Mouse (Mus musculus): ENCODE data around the gene Emc9. TPM values are rescaled to one million over a fixed set of nuclear protein-coding genes. Genes with fewer than 3 reads are reported as not detected.

The Emc9 gene
- polyA plus RNA-seq, 1 experiment from 2014 or later = 22.6 TPM

- H3K9ac ChIP-seq (ENCODE audit: low read length) = no peak overlapping the region
Measured at GRCm38 (mm10) chr14:55557587-55557986, 27.5 kb downstream of the Emc9 start.

GRCm38 (mm10) chr14:55557003-55557402 lies 28.1 kb downstream of the Emc9 start:
- Histone ChIP-seq H3K4me1 (ENCODE audit: control insufficient read depth in 2 of 2, insufficient read depth in 2 of 2, low read length in 2 of 2) (peaks cover 7 to 10% of the 10 kb centered on the region in 2 experiments), H3K27ac (replicated peaks in 1 of 2; ENCODE audit: control insufficient read depth in 1 of 2, insufficient read depth in 1 of 2, low read depth in 2 of 2, low read length in 2 of 2) (no peak overlapping the region), H3K27me3 (ENCODE audit: control insufficient read depth, insufficient read depth, low read length) (no peaks in the 10 kb centered on the region), H3K9me3 (ENCODE audit: control insufficient read depth, low read length) (no peaks in the 10 kb centered on the region), H3K36me3 (ENCODE audit: control insufficient read depth, insufficient read depth, low read length) (no peaks in the 10 kb centered on the region), H3K9ac (ENCODE audit: low read length) (no peak overlapping the region), H3K4me3 (ENCODE audit: control insufficient read depth in 1 of 2, insufficient read depth in 1 of 2, low read depth in 1 of 2, low read length in 2 of 2) (no peak overlapping the region), H3K4me2 (ENCODE audit: low read length) (no peak overlapping the region)
- ATAC-seq (ENCODE audit: insufficient number of reproducible peaks, insufficient read depth, low FRiP score, low read depth) = no peak
- WGBS = 25% methylated on average over 5 of the region's 5 CpGs

More at GRCm38 (mm10) chr14:55557587-55557986, 27.5 kb downstream of the Emc9 start:
- H3K27ac ChIP-seq (replicated peaks in 1 of 2; ENCODE audit: control insufficient read depth in 1 of 2, insufficient read depth in 1 of 2, low read depth in 2 of 2, low read length in 2 of 2) = no peak overlapping the region
- no peak overlapping the region for H3K4me3 ChIP-seq (ENCODE audit: control insufficient read depth in 1 of 2, insufficient read depth in 1 of 2, low read depth in 1 of 2, low read length in 2 of 2)
- 87% methylated on average over 3 of the region's 3 CpGs for WGBS
- peaks cover 7 to 13% of the 10 kb centered on the region in 2 experiments for H3K4me1 ChIP-seq (ENCODE audit: control insufficient read depth in 2 of 2, insufficient read depth in 2 of 2, low read length in 2 of 2)
- no peak overlapping the region for H3K4me2 ChIP-seq (ENCODE audit: low read length)
- ATAC-seq (ENCODE audit: insufficient number of reproducible peaks, insufficient read depth, low FRiP score, low read depth) = no peak
- no peaks in the 10 kb centered on the region for H3K9me3 ChIP-seq (ENCODE audit: control insufficient read depth, low read length)
- 0 out of 2 replicates have a peak, but pooled peaks cover 3% of the 10 kb centered on the region for H3K36me3 ChIP-seq (ENCODE audit: control insufficient read depth, insufficient read depth, low read length)
- H3K27me3 ChIP-seq (ENCODE audit: control insufficient read depth, insufficient read depth, low read length) = no peaks in the 10 kb centered on the region

GRCm38 (mm10) chr14:55555788-55556187 lies 29.3 kb downstream of the Emc9 start:
- ATAC-seq (ENCODE audit: insufficient number of reproducible peaks, insufficient read depth, low FRiP score, low read depth) = no peak
- 56% methylated on average over 3 of the region's 3 CpGs for WGBS
- Histone ChIP-seq H3K27ac (replicated peaks in 1 of 2; ENCODE audit: control insufficient read depth in 1 of 2, insufficient read depth in 1 of 2, low read depth in 2 of 2, low read length in 2 of 2) (no peak overlapping the region), H3K9me3 (ENCODE audit: control insufficient read depth, low read length) (no peaks in the 10 kb centered on the region), H3K9ac (ENCODE audit: low read length) (no peak overlapping the region), H3K4me1 (ENCODE audit: control insufficient read depth in 2 of 2, insufficient read depth in 2 of 2, low read length in 2 of 2) (peaks cover 0 to 4% of the 10 kb centered on the region in 2 experiments; a peak in 2 of 4 replicates), H3K27me3 (ENCODE audit: control insufficient read depth, insufficient read depth, low read length) (no peaks in the 10 kb centered on the region), H3K36me3 (ENCODE audit: control insufficient read depth, insufficient read depth, low read length) (no peaks in the 10 kb centered on the region), H3K4me2 (ENCODE audit: low read length) (no peak overlapping the region), H3K4me3 (ENCODE audit: control insufficient read depth in 1 of 2, insufficient read depth in 1 of 2, low read depth in 1 of 2, low read length in 2 of 2) (no peak overlapping the region)

GRCm38 (mm10) chr14:55554635-55555034 lies 30.5 kb downstream of the Emc9 start:
- peaks cover 10% of the 10 kb centered on the region for H3K36me3 ChIP-seq (ENCODE audit: control insufficient read depth, insufficient read depth, low read length)
- no peak overlapping the region for H3K4me2 ChIP-seq (ENCODE audit: low read length)
- H3K4me3 ChIP-seq (ENCODE audit: control insufficient read depth in 1 of 2, insufficient read depth in 1 of 2, low read depth in 1 of 2, low read length in 2 of 2) = no peak overlapping the region
- H3K9ac ChIP-seq (ENCODE audit: low read length) = no peak overlapping the region
- H3K27me3 ChIP-seq (ENCODE audit: control insufficient read depth, insufficient read depth, low read length) = no peaks in the 10 kb centered on the region
- no peak overlapping the region for H3K27ac ChIP-seq (replicated peaks in 1 of 2; ENCODE audit: control insufficient read depth in 1 of 2, insufficient read depth in 1 of 2, low read depth in 2 of 2, low read length in 2 of 2)
- ATAC-seq (ENCODE audit: insufficient number of reproducible peaks, insufficient read depth, low FRiP score, low read depth) = no peak
- H3K9me3 ChIP-seq (ENCODE audit: control insufficient read depth, low read length) = no peaks in the 10 kb centered on the region
- H3K4me1 ChIP-seq (ENCODE audit: control insufficient read depth in 2 of 2, insufficient read depth in 2 of 2, low read length in 2 of 2) = peaks cover 0 to 4% of the 10 kb centered on the region in 2 experiments; a peak in 2 of 4 replicates

- no peak overlapping the region for H3K27ac ChIP-seq (replicated peaks in 1 of 2; ENCODE audit: control insufficient read depth in 1 of 2, insufficient read depth in 1 of 2, low read depth in 2 of 2, low read length in 2 of 2)
- ATAC-seq (ENCODE audit: insufficient number of reproducible peaks, insufficient read depth, low FRiP score, low read depth) = no peak
- no peak overlapping the region for H3K4me2 ChIP-seq (ENCODE audit: low read length)
- H3K9me3 ChIP-seq (ENCODE audit: control insufficient read depth, low read length) = no peaks in the 10 kb centered on the region
- no peak overlapping the region for H3K9ac ChIP-seq (ENCODE audit: low read length)
- no peaks in the 10 kb centered on the region for H3K4me1 ChIP-seq (ENCODE audit: control insufficient read depth in 2 of 2, insufficient read depth in 2 of 2, low read length in 2 of 2)
- no peaks in the 10 kb centered on the region for H3K27me3 ChIP-seq (ENCODE audit: control insufficient read depth, insufficient read depth, low read length)
- WGBS = 86% methylated on average over 8 of the region's 8 CpGs
- H3K4me3 ChIP-seq (ENCODE audit: control insufficient read depth in 1 of 2, insufficient read depth in 1 of 2, low read depth in 1 of 2, low read length in 2 of 2) = no peak overlapping the region
- peaks cover 38% of the 10 kb centered on the region for H3K36me3 ChIP-seq (ENCODE audit: control insufficient read depth, insufficient read depth, low read length)
Measured at GRCm38 (mm10) chr14:55551794-55552193, 33.3 kb downstream of the Emc9 start.

- 70% methylated on average over 5 of the region's 5 CpGs for WGBS
- Histone ChIP-seq H3K9me3 (ENCODE audit: control insufficient read depth, low read length) (no peaks in the 10 kb centered on the region), H3K36me3 (ENCODE audit: control insufficient read depth, insufficient read depth, low read length) (peaks cover 42% of the 10 kb centered on the region)
Measured at GRCm38 (mm10) chr14:55551347-55551746, 33.8 kb downstream of the Emc9 start.

GRCm38 (mm10) chr14:55550191-55550590 lies 34.9 kb downstream of the Emc9 start:
- H3K9me3 ChIP-seq (ENCODE audit: control insufficient read depth, low read length) = no peaks in the 10 kb centered on the region
- no peaks in the 10 kb centered on the region for H3K4me1 ChIP-seq (ENCODE audit: control insufficient read depth in 2 of 2, insufficient read depth in 2 of 2, low read length in 2 of 2)
- peaks cover 54% of the 10 kb centered on the region for H3K36me3 ChIP-seq (ENCODE audit: control insufficient read depth, insufficient read depth, low read length)
- 88% methylated on average over 6 of the region's 6 CpGs for WGBS
- H3K4me3 ChIP-seq (ENCODE audit: control insufficient read depth in 1 of 2, insufficient read depth in 1 of 2, low read depth in 1 of 2, low read length in 2 of 2) = no peak overlapping the region
- H3K9ac ChIP-seq (ENCODE audit: low read length) = no peak overlapping the region
- no peak for ATAC-seq (ENCODE audit: insufficient number of reproducible peaks, insufficient read depth, low FRiP score, low read depth)
- no peak overlapping the region for H3K27ac ChIP-seq (replicated peaks in 1 of 2; ENCODE audit: control insufficient read depth in 1 of 2, insufficient read depth in 1 of 2, low read depth in 2 of 2, low read length in 2 of 2)
- H3K27me3 ChIP-seq (ENCODE audit: control insufficient read depth, insufficient read depth, low read length) = no peaks in the 10 kb centered on the region
- H3K4me2 ChIP-seq (ENCODE audit: low read length) = no peak overlapping the region

More at GRCm38 (mm10) chr14:55551347-55551746, 33.8 kb downstream of the Emc9 start:
- Histone ChIP-seq H3K27me3 (ENCODE audit: control insufficient read depth, insufficient read depth, low read length) (no peaks in the 10 kb centered on the region), H3K4me3 (ENCODE audit: control insufficient read depth in 1 of 2, insufficient read depth in 1 of 2, low read depth in 1 of 2, low read length in 2 of 2) (no peak overlapping the region), H3K4me1 (ENCODE audit: control insufficient read depth in 2 of 2, insufficient read depth in 2 of 2, low read length in 2 of 2) (no peaks in the 10 kb centered on the region), H3K4me2 (ENCODE audit: low read length) (no peak overlapping the region), H3K9ac (ENCODE audit: low read length) (no peak overlapping the region), H3K27ac (replicated peaks in 1 of 2; ENCODE audit: control insufficient read depth in 1 of 2, insufficient read depth in 1 of 2, low read depth in 2 of 2, low read length in 2 of 2) (no peak overlapping the region)
- no peak for ATAC-seq (ENCODE audit: insufficient number of reproducible peaks, insufficient read depth, low FRiP score, low read depth)

- no peak overlapping the region for H3K9ac ChIP-seq (ENCODE audit: low read length)
- WGBS = 75% methylated on average over 9 of the region's 9 CpGs
Measured at GRCm38 (mm10) chr14:55544334-55544733, 40.8 kb downstream of the Emc9 start.

More at GRCm38 (mm10) chr14:55544334-55544733, 40.8 kb downstream of the Emc9 start:
- Histone ChIP-seq H3K27ac (replicated peaks in 1 of 2; ENCODE audit: control insufficient read depth in 1 of 2, insufficient read depth in 1 of 2, low read depth in 2 of 2, low read length in 2 of 2) (no peak overlapping the region), H3K36me3 (ENCODE audit: control insufficient read depth, insufficient read depth, low read length) (peaks cover 68% of the 10 kb centered on the region), H3K27me3 (ENCODE audit: control insufficient read depth, insufficient read depth, low read length) (no peaks in the 10 kb centered on the region), H3K4me3 (ENCODE audit: control insufficient read depth in 1 of 2, insufficient read depth in 1 of 2, low read depth in 1 of 2, low read length in 2 of 2) (no peak overlapping the region), H3K9me3 (ENCODE audit: control insufficient read depth, low read length) (no peaks in the 10 kb centered on the region), H3K4me1 (ENCODE audit: control insufficient read depth in 2 of 2, insufficient read depth in 2 of 2, low read length in 2 of 2) (peaks cover 7 to 14% of the 10 kb centered on the region in 2 experiments; a peak in 3 of 4 replicates), H3K4me2 (ENCODE audit: low read length) (no peak overlapping the region)
- ATAC-seq (ENCODE audit: insufficient number of reproducible peaks, insufficient read depth, low FRiP score, low read depth) = no peak
